Comparison of ENCODE assay signal across 11 mouse cellular contexts in genomic region chr9:67036527-67037118, GRCm38 (mm10). TPM values are rescaled to one million over a fixed set of nuclear protein-coding genes. Genes with fewer than 3 reads are reported as not detected.
DNase-seq lines count a peak whose midpoint lies in the region; ATAC-seq and TF ChIP-seq lines count a peak whose summit lies in the region.
"Had no signal": no experiment of that assay in that cellular context is flagged by ENCODE, and none has a peak within 500 bp of the region (broad histone marks: within the 10 kb centered on the region; RNA-seq: fewer than 3 reads in every experiment).

No protein-coding gene starts in this region.

- DNase-seq in heart, adult 9 months (ENCODE audit: low spot score in 2 of 2): peak; percentile 60 to 72
- DNase-seq in heart, adult 11 months: no peak
- DNase-seq in kidney, postnatal 0 days (ENCODE audit: low spot score): peak; percentile 77
- DNase-seq: thymus, adult 18-20 months had no signal

- 28% methylated on average over 2 of the region's 2 CpGs for WGBS in kidney, postnatal 0 days
- 48% methylated on average over 2 of the region's 2 CpGs for whole genome bisulfite sequencing in stomach, embryonic 15.5 days

- no peak overlapping the region for H3K4me2 ChIP-seq in kidney, postnatal 0 days (ENCODE audit: low read length)
- H3K4me2 ChIP-seq in stomach, embryonic 15.5 days: no peak overlapping the region
- H3K4me2 ChIP-seq: midbrain, embryonic 12.5 days had no signal

- H3K4me3 ChIP-seq in megakaryocyte, embryonic 14.5 days (replicated peaks): peak overlapping the region; percentile 84
- H3K4me3 ChIP-seq in kidney, postnatal 0 days (replicated peaks; ENCODE audit: low read depth, low read length): no peak overlapping the region
- H3K4me3 ChIP-seq in stomach, embryonic 15.5 days (replicated peaks): no peak overlapping the region
- H3K4me3 ChIP-seq: hindbrain, embryonic 10.5 days; midbrain, embryonic 12.5 days had no signal

- H3K9me3 ChIP-seq in megakaryocyte, embryonic 14.5 days: peaks cover 8% of the 10 kb centered on the region
- H3K9me3 ChIP-seq in kidney, postnatal 0 days (replicated peaks; ENCODE audit: low read length): no peaks in the 10 kb centered on the region
- 0 out of 2 replicates have a peak, but pooled peaks cover 7% of the 10 kb centered on the region for H3K9me3 ChIP-seq in stomach, embryonic 15.5 days

- H3K4me1 ChIP-seq in megakaryocyte, embryonic 14.5 days: peaks cover 87% of the 10 kb centered on the region
- peaks cover 30% of the 10 kb centered on the region for H3K4me1 ChIP-seq in kidney, postnatal 0 days (replicated peaks; ENCODE audit: insufficient read depth, low read length)
- peaks cover 28% of the 10 kb centered on the region for H3K4me1 ChIP-seq in stomach, embryonic 15.5 days

- no peak for ATAC-seq in megakaryocyte, adult 5-6 weeks (ENCODE audit: poor library complexity, severe bottlenecking)
- no peak for ATAC-seq in kidney, postnatal 0 days (replicated peaks; ENCODE audit: low FRiP score, low read depth)
- ATAC-seq in stomach, embryonic 15.5 days (ENCODE audit: insufficient read depth, low FRiP score, low read depth): no peak
- no peak for ATAC-seq in erythroid progenitor cell, adult 5-6 weeks (replicated peaks; ENCODE audit: low FRiP score, poor library complexity, severe bottlenecking)
- no peak for ATAC-seq in inflammation-experienced regulatory T-cells, adult 6 months

- no peak for TF ChIP-seq CTCF in kidney, postnatal 0 days (IDR thresholded peaks at IDR 0.05; ENCODE audit: low read depth)

- peaks cover 90% of the 10 kb centered on the region for H3K36me3 ChIP-seq in megakaryocyte, embryonic 14.5 days (replicated peaks; ENCODE audit: low read length)
- peaks cover 52% of the 10 kb centered on the region for H3K36me3 ChIP-seq in kidney, postnatal 0 days (ENCODE audit: insufficient read depth, low read length)
- H3K36me3 ChIP-seq in stomach, embryonic 15.5 days: peaks cover 47% of the 10 kb centered on the region

- H3K27me3 ChIP-seq in megakaryocyte, embryonic 14.5 days (replicated peaks): no peaks in the 10 kb centered on the region
- H3K27me3 ChIP-seq in kidney, postnatal 0 days (ENCODE audit: insufficient read depth, low read length): no peaks in the 10 kb centered on the region
- H3K27me3 ChIP-seq in stomach, embryonic 15.5 days (replicated peaks): no peaks in the 10 kb centered on the region
- H3K27me3 ChIP-seq: midbrain, embryonic 12.5 days had no signal

- no peak overlapping the region for H3K9ac ChIP-seq in kidney, postnatal 0 days (ENCODE audit: low read depth, low read length)
- no peak overlapping the region for H3K9ac ChIP-seq in stomach, embryonic 15.5 days
- H3K9ac ChIP-seq: midbrain, embryonic 12.5 days had no signal

- peak overlapping the region; percentile 20 for H3K27ac ChIP-seq in kidney, postnatal 0 days
- peak overlapping the region; percentile 54; the same call in 1 of the 2 replicates for H3K27ac ChIP-seq in stomach, embryonic 15.5 days
- H3K27ac ChIP-seq: hindbrain, embryonic 10.5 days; midbrain, embryonic 12.5 days had no signal

RNA-seq across cellular contexts. Expression of gene Tpm1, which starts 12.6 kb away (rescaled TPM):
- 27.0 and 240 TPM in 2 replicates for polyA plus RNA-seq in megakaryocyte, embryonic 14.5 days (2012; ENCODE audit: insufficient read depth, low replicate concordance)
- 27.3 and 27.9 TPM in 2 replicates for total RNA-seq in megakaryocyte, adult 5-6 weeks (2015)
- total RNA-seq in megakaryocyte, adult 5-6 weeks (2017): 34.1 and 39.8 TPM in 2 replicates
- polyA plus RNA-seq in kidney, postnatal 0 days (2015; fragmentation: Nextera tagmentation; extraction: Ambion mirVana): 577 and 637 TPM in 2 replicates
- 1,038 and 1,102 TPM in 2 replicates for polyA plus RNA-seq in stomach, embryonic 15.5 days (2015; fragmentation: Nextera tagmentation; extraction: Ambion mirVana)
- 53.7 and 60.2 TPM in 2 replicates for total RNA-seq in erythroid progenitor cell, adult 5-6 weeks (2015; ENCODE audit: low replicate concordance)
- 68.7 and 75.5 TPM in 2 replicates for total RNA-seq in erythroid progenitor cell, adult 5-6 weeks (2017; ENCODE audit: low replicate concordance)
- polyA plus RNA-seq in inflammation-experienced regulatory T-cells, adult 6 months (2017; shearing (Covaris generic)): 10 to 100 TPM; 31.8 to 34.9 (median 32.4) TPM
